Mouse (Mus musculus): Measurements from ENCODE around the gene Farsb. TPM values are rescaled to one million over a fixed set of nuclear protein-coding genes. Genes with fewer than 3 reads are reported as not detected.

The Farsb gene
- 7.8 and 13.6 TPM in 2 replicates for polyA plus RNA-seq (2012; rRNA removed)

DNA sequence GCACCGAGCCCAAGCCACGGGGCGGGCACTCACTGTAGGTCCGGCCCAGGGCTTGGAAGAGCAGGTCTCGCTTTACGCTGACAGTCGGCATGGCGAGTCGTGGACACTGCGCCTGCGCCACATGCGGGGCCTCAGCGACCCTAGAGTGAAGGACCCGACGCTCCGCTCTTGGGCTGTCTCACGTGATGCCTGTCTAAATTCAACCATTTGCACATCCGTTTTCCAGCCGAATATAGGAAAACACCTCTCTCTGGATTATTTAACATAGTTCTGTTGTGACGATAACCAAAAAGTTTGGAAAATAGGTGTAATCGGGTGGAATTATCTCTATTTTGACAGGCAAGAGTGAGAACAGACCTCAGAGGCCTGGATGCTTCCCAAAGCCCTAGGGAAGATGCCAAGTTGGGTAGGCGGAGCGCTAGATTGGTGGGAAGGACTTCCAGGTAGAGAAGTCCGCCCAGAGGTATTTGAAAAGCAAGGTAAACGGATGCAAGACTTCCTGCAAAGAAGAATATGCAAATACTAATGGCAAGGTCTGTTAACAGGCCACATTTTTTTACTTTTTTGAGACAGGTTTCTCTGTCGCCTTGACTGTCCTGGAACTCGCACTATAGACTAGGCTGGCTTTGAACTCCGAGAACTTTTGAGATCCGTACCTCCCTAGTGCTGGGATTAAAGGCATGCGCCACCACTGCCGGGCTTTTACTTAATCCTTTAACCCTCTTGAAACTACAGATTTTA, at the start of gene Farsb:
TSS of gene Farsb (minus strand) at position 146 of the 741 bp plus-strand sequence.
- under 1% methylated on average over 31 of the region's 31 CpGs for WGBS
- TF ChIP-seq CTCF (IDR thresholded peaks at IDR 0.05; ENCODE audit: insufficient read depth, low read length) = no peak
- peak; percentile 74; the same call in 1 of the 2 replicates for TF ChIP-seq POLR2A (IDR thresholded peaks at IDR 0.05; ENCODE audit: borderline replicate concordance, extremely low read depth, low read depth, low read length)
- DNase-seq = peak; percentile 88
- peaks cover 5% of the 10 kb centered on the region for H3K4me1 ChIP-seq (ENCODE audit: control insufficient read depth, insufficient read depth, low read length)
- H3K4me3 ChIP-seq (replicated peaks; ENCODE audit: extremely low read depth, low read depth, low read length) = peak within 1 kb of the TSS; percentile 78

GRCm38 (mm10) chr1:78538396-78538795, 49.7 kb upstream of the Farsb start:
- WGBS = 54% methylated on average over 5 of the region's 5 CpGs
- no peak for DNase-seq
- TF ChIP-seq CTCF (IDR thresholded peaks at IDR 0.05; ENCODE audit: insufficient read depth, low read length) = no peak
- no peak for TF ChIP-seq POLR2A (IDR thresholded peaks at IDR 0.05; ENCODE audit: borderline replicate concordance, extremely low read depth, low read depth, low read length)
- Histone ChIP-seq H3K4me1 (ENCODE audit: control insufficient read depth, insufficient read depth, low read length) (no peaks in the 10 kb centered on the region), H3K4me3 (replicated peaks; ENCODE audit: extremely low read depth, low read depth, low read length) (no peak overlapping the region)

DNA sequence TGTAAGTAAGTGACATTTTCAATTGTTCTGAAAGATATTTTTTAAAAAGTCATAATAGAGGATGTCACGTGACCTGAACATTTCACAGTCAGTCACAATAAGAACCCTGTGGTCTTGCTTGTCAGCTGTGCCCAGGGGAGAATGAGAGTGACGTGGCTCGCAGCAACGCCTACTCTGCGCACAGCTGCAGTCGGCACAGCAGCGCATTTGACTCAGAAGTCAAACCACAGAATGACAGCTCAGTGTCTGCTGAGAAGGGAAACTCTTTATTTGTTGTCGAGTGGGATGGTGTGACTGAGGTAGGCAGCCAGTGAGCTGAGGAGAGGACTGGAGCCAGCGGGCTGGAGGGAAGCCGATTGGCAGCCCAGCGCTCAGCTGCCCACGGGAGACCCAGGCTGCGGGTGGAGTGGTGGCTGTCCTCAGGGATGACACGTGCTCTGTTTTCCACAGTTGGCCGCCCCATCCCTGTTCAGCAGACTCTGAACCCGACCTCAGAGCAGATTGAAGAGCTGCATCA, 48.9 kb upstream of the Farsb start:
- DNase-seq = peak; percentile 14
- H3K4me1 ChIP-seq (ENCODE audit: control insufficient read depth, insufficient read depth, low read length) = no peaks in the 10 kb centered on the region
- H3K4me3 ChIP-seq (replicated peaks; ENCODE audit: extremely low read depth, low read depth, low read length) = peak overlapping the region; percentile 36
- TF ChIP-seq CTCF (IDR thresholded peaks at IDR 0.05; ENCODE audit: insufficient read depth, low read length) = no peak
- no peak for TF ChIP-seq POLR2A (IDR thresholded peaks at IDR 0.05; ENCODE audit: borderline replicate concordance, extremely low read depth, low read depth, low read length)
- WGBS = 15% methylated on average over 16 of the region's 16 CpGs

DNA sequence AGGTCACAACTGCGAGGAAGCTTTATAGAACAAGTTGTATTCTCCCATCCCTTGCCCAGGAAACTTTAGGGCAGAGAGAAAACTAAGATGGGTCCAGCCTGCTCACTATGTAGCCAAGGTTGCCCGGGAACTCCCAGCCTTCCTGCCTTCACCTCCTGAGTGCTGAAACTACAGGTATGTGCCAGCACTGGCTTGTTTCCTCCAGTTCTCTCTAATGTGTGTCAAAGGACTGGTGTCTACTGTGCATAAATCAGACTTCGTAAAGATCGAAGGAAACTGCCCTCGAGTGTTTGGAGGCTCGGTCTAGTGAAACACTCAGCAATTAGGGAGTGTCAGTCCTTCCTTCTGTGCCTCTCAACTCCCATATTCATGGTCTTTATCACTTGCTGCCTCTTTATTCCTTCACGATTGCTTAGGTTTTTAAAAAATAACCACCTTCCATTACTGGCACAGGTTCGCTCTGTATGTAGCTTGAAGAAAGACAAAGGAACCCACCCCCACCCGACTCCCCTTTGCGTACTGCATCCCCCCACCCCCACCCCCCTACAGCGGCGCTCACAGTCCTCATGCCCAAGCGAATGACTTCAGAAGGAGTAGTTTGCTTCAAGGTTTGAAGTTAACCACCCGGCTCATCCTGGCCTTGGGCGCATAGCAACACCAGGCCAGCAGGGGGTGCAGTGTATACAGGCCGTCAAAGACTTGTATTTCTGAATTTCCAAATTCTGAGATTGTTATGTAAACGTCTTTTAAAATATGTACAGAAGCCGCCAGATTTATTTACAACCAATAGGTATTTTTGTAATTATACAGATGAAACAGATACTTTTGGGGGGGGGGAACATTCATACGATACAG, 47.8 kb upstream of the Farsb start:
- TF ChIP-seq CTCF (IDR thresholded peaks at IDR 0.05; ENCODE audit: insufficient read depth, low read length) = peak; percentile 83
- no peak for TF ChIP-seq POLR2A (IDR thresholded peaks at IDR 0.05; ENCODE audit: borderline replicate concordance, extremely low read depth, low read depth, low read length)
- no peaks in the 10 kb centered on the region for H3K4me1 ChIP-seq (ENCODE audit: control insufficient read depth, insufficient read depth, low read length)
- DNase-seq = peak; percentile 59
- H3K4me3 ChIP-seq (replicated peaks; ENCODE audit: extremely low read depth, low read depth, low read length) = no peak overlapping the region
- WGBS = 30% methylated on average over 19 of the region's 19 CpGs

GRCm38 (mm10) chr1:78534428-78535150, 45.9 kb upstream of the Farsb start:
- TF ChIP-seq CTCF (IDR thresholded peaks at IDR 0.05; ENCODE audit: insufficient read depth, low read length) (no peak), POLR2A (IDR thresholded peaks at IDR 0.05; ENCODE audit: borderline replicate concordance, extremely low read depth, low read depth, low read length) (no peak)
- Histone ChIP-seq H3K4me3 (replicated peaks; ENCODE audit: extremely low read depth, low read depth, low read length) (no peak overlapping the region), H3K4me1 (ENCODE audit: control insufficient read depth, insufficient read depth, low read length) (no peaks in the 10 kb centered on the region)
- no peak for DNase-seq
- WGBS = 74% methylated on average over 9 of the region's 9 CpGs

DNA sequence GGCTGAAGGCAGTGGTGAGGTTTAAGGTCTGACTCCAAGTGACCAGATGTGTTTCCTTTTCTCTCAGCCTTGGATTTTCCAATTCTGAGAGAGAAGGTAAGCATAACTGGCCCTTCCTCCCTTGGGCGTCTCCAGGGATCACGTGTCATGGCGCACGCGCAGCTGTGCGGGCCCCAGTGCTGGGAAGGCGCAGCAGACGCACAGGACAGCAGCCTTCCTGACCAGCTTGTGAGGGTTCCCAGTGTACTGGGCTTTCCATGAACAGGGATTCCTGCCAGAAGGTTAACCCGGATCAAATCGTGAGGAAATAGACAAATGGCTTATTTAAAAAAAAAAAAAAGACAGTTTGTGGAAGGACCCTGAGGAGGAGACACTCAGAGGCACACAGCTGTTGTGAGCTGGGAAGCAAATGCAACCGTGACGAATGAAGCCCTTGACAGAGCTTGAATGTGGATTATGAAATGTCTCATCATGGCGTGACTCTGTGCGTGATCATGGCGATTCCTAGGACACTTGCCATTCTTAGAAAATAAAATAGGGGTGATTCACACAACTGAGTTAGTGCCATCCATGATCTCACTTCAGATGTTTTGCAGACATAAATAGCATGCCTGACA, 43.6 kb upstream of the Farsb start:
- Histone ChIP-seq H3K4me1 (ENCODE audit: control insufficient read depth, insufficient read depth, low read length) (no peaks in the 10 kb centered on the region), H3K4me3 (replicated peaks; ENCODE audit: extremely low read depth, low read depth, low read length) (no peak overlapping the region)
- TF ChIP-seq POLR2A (IDR thresholded peaks at IDR 0.05; ENCODE audit: borderline replicate concordance, extremely low read depth, low read depth, low read length) (no peak), CTCF (IDR thresholded peaks at IDR 0.05; ENCODE audit: insufficient read depth, low read length) (no peak)
- DNase-seq = no peak
- WGBS = 75% methylated on average over 15 of the region's 15 CpGs

- TF ChIP-seq CTCF (IDR thresholded peaks at IDR 0.05; ENCODE audit: insufficient read depth, low read length) (no peak), POLR2A (IDR thresholded peaks at IDR 0.05; ENCODE audit: borderline replicate concordance, extremely low read depth, low read depth, low read length) (no peak)
- Histone ChIP-seq H3K4me3 (replicated peaks; ENCODE audit: extremely low read depth, low read depth, low read length) (no peak overlapping the region), H3K4me1 (ENCODE audit: control insufficient read depth, insufficient read depth, low read length) (no peaks in the 10 kb centered on the region)
- 71% methylated on average over 7 of the region's 7 CpGs for WGBS
- DNase-seq = no peak
Measured at GRCm38 (mm10) chr1:78530500-78531215, 42.0 kb upstream of the Farsb start.

DNA sequence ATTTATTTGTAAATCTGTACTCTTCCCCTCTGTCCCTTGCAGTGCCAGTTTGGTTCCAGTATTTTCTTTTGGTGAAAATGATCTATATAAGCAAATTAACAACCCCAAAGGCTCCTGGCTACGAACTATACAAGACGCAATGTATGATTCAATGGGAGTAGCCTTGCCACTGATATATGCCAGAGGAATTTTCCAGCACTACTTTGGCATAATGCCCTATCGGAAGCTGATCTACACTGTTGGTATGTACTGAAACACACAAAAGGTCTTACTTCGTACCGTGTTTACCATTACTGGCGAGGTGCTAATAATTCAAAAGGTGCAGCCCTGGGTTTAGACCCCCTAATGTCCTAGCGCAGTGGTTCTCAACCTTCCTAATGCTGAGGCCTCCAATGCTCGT, 40.3 kb upstream of the Farsb start:
- DNase-seq = no peak
- Histone ChIP-seq H3K4me1 (ENCODE audit: control insufficient read depth, insufficient read depth, low read length) (no peaks in the 10 kb centered on the region), H3K4me3 (replicated peaks; ENCODE audit: extremely low read depth, low read depth, low read length) (no peak overlapping the region)
- 83% methylated on average over 8 of the region's 8 CpGs for WGBS
- no peak for TF ChIP-seq POLR2A (IDR thresholded peaks at IDR 0.05; ENCODE audit: borderline replicate concordance, extremely low read depth, low read depth, low read length)
- no peak for TF ChIP-seq CTCF (IDR thresholded peaks at IDR 0.05; ENCODE audit: insufficient read depth, low read length)

Measured in lung, adult 2 months (tissue).